Mouse (Mus musculus): ENCODE results near the gene Eif4ebp2.

DNA sequence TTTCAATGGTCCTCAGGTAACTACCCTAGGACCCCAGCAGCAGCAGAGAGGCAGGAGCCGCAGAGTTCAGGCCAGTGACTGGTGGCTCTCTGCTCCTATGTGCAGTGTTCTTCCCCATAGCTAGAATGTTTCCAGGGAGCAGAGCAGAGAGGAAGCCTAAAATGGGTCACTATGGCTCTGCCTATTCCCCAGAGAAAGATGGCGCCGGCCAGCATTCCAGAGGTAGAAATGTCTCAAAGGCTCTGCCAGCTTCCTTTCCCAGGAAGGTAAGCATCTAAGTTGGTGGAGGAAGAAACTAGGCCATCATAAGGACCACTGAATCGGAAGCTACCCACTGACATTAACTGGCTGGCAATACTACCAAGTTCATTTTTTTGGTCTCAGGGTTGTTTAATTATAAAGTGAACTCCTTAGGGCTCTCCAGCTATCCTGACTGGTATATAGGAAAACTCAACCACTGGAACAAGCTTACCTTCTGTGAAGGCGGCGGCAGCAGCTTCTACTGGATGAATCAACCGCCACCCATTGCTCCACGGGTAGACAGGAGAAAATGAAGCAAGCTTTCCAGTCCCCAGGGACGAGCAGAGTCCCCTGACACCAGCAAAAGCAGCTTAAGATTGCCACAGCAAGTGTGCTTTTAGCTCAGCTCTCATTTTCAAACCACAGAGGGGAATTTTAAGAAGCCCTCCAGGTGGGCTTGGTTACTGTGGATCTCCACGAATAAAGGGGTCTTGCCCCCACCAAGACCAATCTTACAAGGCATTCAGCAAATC, 4.7 kb downstream of the Eif4ebp2 start:
- TF ChIP-seq CTCF (IDR thresholded peaks at IDR 0.05; ENCODE audit: low read depth): no peak
- TF ChIP-seq EP300 (IDR thresholded peaks at IDR 0.05; ENCODE audit: low read depth): no peak
